Mouse (Mus musculus) kidney, embryonic 16.5 days (tissue): ENCODE results near the gene Amotl1. TPM values are rescaled to one million over a fixed set of nuclear protein-coding genes. Genes with fewer than 3 reads are reported as not detected.
A peak's percentile ranks its signal among the peaks of the same experiment; 100 is the strongest.

Experiments
- ATAC-seq: fragments of 200-750 bp; cut with Nextera tagmentation; 2 replicates; pipeline ENCODE4 v1.8.0; 2017; ENCODE audit warnings: moderate TSS enrichment; ENCODE audit not compliant: low FRiP score, low TSS enrichment
- H3K27ac ChIP-seq: fragments of 300-500 bp; sonication (generic); 2 replicates; pipeline ENCODE4 v1.5.1; 2014; ENCODE audit warnings: low read length
- H3K27me3 ChIP-seq: fragments of 300-500 bp; sonication (generic); 2 replicates; pipeline ENCODE4 v1.6.1; 2014; ENCODE audit warnings: low read length, control low read depth, mixed read lengths; ENCODE audit not compliant: insufficient read depth
- H3K36me3 ChIP-seq: fragments of 300-500 bp; sonication (generic); 2 replicates; pipeline ENCODE4 v1.6.1; 2014; ENCODE audit warnings: low read length, control low read depth, mixed read lengths; ENCODE audit not compliant: insufficient read depth
- H3K4me1 ChIP-seq: fragments of 300-500 bp; sonication (generic); 2 replicates; pipeline ENCODE4 v1.6.1; 2014; ENCODE audit warnings: low read length, control low read depth, mixed read lengths; ENCODE audit not compliant: insufficient read depth
- H3K4me2 ChIP-seq: fragments of 300-500 bp; sonication (generic); replicated peaks from 2 replicates; pipeline ENCODE4 v1.6.1; 2014; ENCODE audit warnings: low read depth, low read length
- H3K4me3 ChIP-seq: fragments of 300-500 bp; sonication (generic); 2 replicates; pipeline ENCODE4 v1.5.1; 2014; ENCODE audit warnings: mild to moderate bottlenecking, low read length
- H3K9ac ChIP-seq: fragments of 300-500 bp; sonication (generic); replicated peaks from 2 replicates; pipeline ENCODE4 v1.6.1; 2014; ENCODE audit warnings: low read length
- H3K9me3 ChIP-seq: fragments of 300-500 bp; sonication (generic); 2 replicates; pipeline ENCODE4 v1.6.1; 2016; ENCODE audit warnings: low read length, control low read depth
- WGBS: fragments of 180-500 bp; shearing (Covaris S2); extraction: QIAGEN DNeasy Blood & Tissue Kit; methylation state at CpG from one replicate; pipeline ENCODE4 v1.1.7; 2014; 5-methylcytosine and 5-hydroxymethylcytosine counted together
- polyA plus RNA-seq: library from polyadenylated mRNA; unstranded; fragments of >200 nt; fragmentation: Nextera tagmentation; extraction: Ambion mirVana; gene quantifications from 2 replicates; pipeline ENCODE4 v1.2.1, GENCODE M21; 2015

The Amotl1 gene
- polyA plus RNA-seq, 1 experiment from 2014 or later: 21.3 TPM

GRCm38 (mm10) chr9:14625961-14626360 is 18.9 kb downstream of the Amotl1 start:
- no peak overlapping the region for H3K9ac ChIP-seq
- H3K4me3 ChIP-seq: no peak overlapping the region
- H3K4me2 ChIP-seq: no peak overlapping the region
- ATAC-seq: no peak
- H3K27ac ChIP-seq: no peak overlapping the region
- no peaks in the 10 kb centered on the region for H3K36me3 ChIP-seq
- no peaks in the 10 kb centered on the region for H3K9me3 ChIP-seq
- H3K4me1 ChIP-seq: peaks cover 21% of the 10 kb centered on the region
- WGBS: 77% methylated on average over 3 of the region's 3 CpGs
- H3K27me3 ChIP-seq: no peaks in the 10 kb centered on the region

- Histone ChIP-seq H3K4me2 (no peak overlapping the region), H3K9me3 (no peaks in the 10 kb centered on the region), H3K36me3 (no peaks in the 10 kb centered on the region), H3K4me1 (peaks cover 21% of the 10 kb centered on the region), H3K9ac (no peak overlapping the region), H3K4me3 (no peak overlapping the region), H3K27ac (no peak overlapping the region), H3K27me3 (no peaks in the 10 kb centered on the region)
- no peak; the same call in 1 of the 2 replicates for ATAC-seq
- WGBS: 19% methylated on average over 3 of the region's 3 CpGs
Measured at GRCm38 (mm10) chr9:14625024-14625423, 19.8 kb downstream of the Amotl1 start.

GRCm38 (mm10) chr9:14623928-14624327 is 20.9 kb downstream of the Amotl1 start:
- no peak for ATAC-seq
- no peaks in the 10 kb centered on the region for H3K9me3 ChIP-seq
- H3K27ac ChIP-seq: no peak overlapping the region
- no peaks in the 10 kb centered on the region for H3K36me3 ChIP-seq
- no peaks in the 10 kb centered on the region for H3K27me3 ChIP-seq
- H3K4me3 ChIP-seq: no peak overlapping the region
- peaks cover 21% of the 10 kb centered on the region for H3K4me1 ChIP-seq
- no peak overlapping the region for H3K4me2 ChIP-seq
- no peak overlapping the region for H3K9ac ChIP-seq
- 71% methylated on average over 4 of the region's 4 CpGs for WGBS

GRCm38 (mm10) chr9:14623250-14623649 is 21.6 kb downstream of the Amotl1 start:
- no peak for ATAC-seq
- H3K9me3 ChIP-seq: no peaks in the 10 kb centered on the region
- H3K9ac ChIP-seq: no peak overlapping the region
- no peak overlapping the region for H3K27ac ChIP-seq
- H3K4me1 ChIP-seq: peaks cover 21% of the 10 kb centered on the region
- no peaks in the 10 kb centered on the region for H3K36me3 ChIP-seq
- no peak overlapping the region for H3K4me2 ChIP-seq
- H3K27me3 ChIP-seq: no peaks in the 10 kb centered on the region
- H3K4me3 ChIP-seq: no peak overlapping the region
- 46% methylated on average over 5 of the region's 5 CpGs for WGBS

GRCm38 (mm10) chr9:14622848-14623247 is 22.0 kb downstream of the Amotl1 start:
- Histone ChIP-seq H3K27me3 (no peaks in the 10 kb centered on the region), H3K9ac (no peak overlapping the region), H3K4me2 (no peak overlapping the region), H3K36me3 (no peaks in the 10 kb centered on the region), H3K4me3 (no peak overlapping the region), H3K9me3 (no peaks in the 10 kb centered on the region), H3K27ac (no peak overlapping the region), H3K4me1 (peaks cover 21% of the 10 kb centered on the region)
- 39% methylated on average over 3 of the region's 3 CpGs for WGBS
- ATAC-seq: peak; percentile 50; the same call in 1 of the 2 replicates

GRCm38 (mm10) chr9:14620107-14620506 is 24.7 kb downstream of the Amotl1 start:
- Histone ChIP-seq H3K4me1 (peaks cover 21% of the 10 kb centered on the region), H3K36me3 (no peaks in the 10 kb centered on the region), H3K9ac (no peak overlapping the region), H3K27ac (no peak overlapping the region), H3K4me2 (no peak overlapping the region), H3K9me3 (no peaks in the 10 kb centered on the region), H3K4me3 (no peak overlapping the region), H3K27me3 (no peaks in the 10 kb centered on the region)
- 77% methylated on average over 5 of the region's 5 CpGs for WGBS
- no peak for ATAC-seq

- ATAC-seq: peak; percentile 92
- Histone ChIP-seq H3K4me2 (peak overlapping the region; percentile 85), H3K9ac (peak overlapping the region; percentile 98), H3K9me3 (no peaks in the 10 kb centered on the region), H3K27me3 (no peaks in the 10 kb centered on the region), H3K27ac (peak overlapping the region; percentile 94), H3K4me1 (peaks cover 33% of the 10 kb centered on the region), H3K4me3 (peak overlapping the region; percentile 97), H3K36me3 (no peaks in the 10 kb centered on the region)
- 11% methylated on average over 27 of the region's 33 CpGs for WGBS
Measured at GRCm38 (mm10) chr9:14614931-14615880, 29.6 kb downstream of the Amotl1 start.

GRCm38 (mm10) chr9:14614205-14614930 is 30.5 kb downstream of the Amotl1 start:
- peak; percentile 57 for ATAC-seq
- Histone ChIP-seq H3K4me1 (peaks cover 40% of the 10 kb centered on the region), H3K36me3 (no peaks in the 10 kb centered on the region), H3K9me3 (no peaks in the 10 kb centered on the region), H3K27me3 (no peaks in the 10 kb centered on the region), H3K4me3 (peak overlapping the region; percentile 97), H3K27ac (peak overlapping the region; percentile 94), H3K9ac (peak overlapping the region; percentile 98), H3K4me2 (peak overlapping the region; percentile 85)
- under 1% methylated on average over 50 of the region's 50 CpGs for WGBS

GRCm38 (mm10) chr9:14613308-14614204 is 31.3 kb downstream of the Amotl1 start:
- Histone ChIP-seq H3K4me2 (peak overlapping the region; percentile 85), H3K4me1 (peaks cover 48% of the 10 kb centered on the region), H3K27ac (peak overlapping the region; percentile 94), H3K9me3 (no peaks in the 10 kb centered on the region), H3K36me3 (no peaks in the 10 kb centered on the region), H3K9ac (peak overlapping the region; percentile 98), H3K27me3 (no peaks in the 10 kb centered on the region), H3K4me3 (peak overlapping the region; percentile 97)
- WGBS: 2% methylated on average over 15 of the region's 15 CpGs
- no peak for ATAC-seq
